In genomic region chr8:94518331-94518730, GRCm38 (mm10) we compare ENCODE assay signal across 21 mouse cellular contexts. TPM values are rescaled to one million over a fixed set of nuclear protein-coding genes. Genes with fewer than 3 reads are reported as not detected.
A peak's percentile ranks its signal among the peaks of the same experiment; 100 is the strongest.
DNase-seq lines count a peak whose midpoint lies in the region; ATAC-seq and TF ChIP-seq lines count a peak whose summit lies in the region.
"Had no signal": no experiment of that assay in that cellular context is flagged by ENCODE, and none has a peak within 500 bp of the region (broad histone marks: within the 10 kb centered on the region; RNA-seq: fewer than 3 reads in every experiment).

No protein-coding gene starts in this region.

- ATAC-seq in stomach, postnatal 0 days (ENCODE audit: low FRiP score, low TSS enrichment), result 0 out of 2 replicates have a peak, but pooled peaks have one; percentile 34
- ATAC-seq in megakaryocyte-erythroid progenitor cell, adult 5-6 weeks (replicated peaks; ENCODE audit: low FRiP score, low TSS enrichment, poor library complexity, severe bottlenecking), result no peak
- ATAC-seq: forebrain, embryonic 13.5 days; forebrain, postnatal 0 days; intestine, embryonic 15.5 days had no signal

- no peaks in the 10 kb centered on the region for H3K27me3 ChIP-seq in stomach, postnatal 0 days (ENCODE audit: control insufficient read depth, insufficient read depth, low read length)
- H3K27me3 ChIP-seq: CH12.LX; forebrain, embryonic 13.5 days; kidney, embryonic 15.5 days had no signal

- no peak for TF ChIP-seq EP300 in stomach, postnatal 0 days (optimal IDR thresholded peaks at IDR 0.05)

- H3K4me3 ChIP-seq in gastrocnemius, adult 2 months, result no peak overlapping the region
- no peak overlapping the region for H3K4me3 ChIP-seq in stomach, postnatal 0 days (ENCODE audit: low read depth, low read length)
- H3K4me3 ChIP-seq: forebrain, embryonic 13.5 days; heart, embryonic 10.5 days; hindbrain, embryonic 12.5 days; intestine, embryonic 15.5 days; kidney, embryonic 15.5 days had no signal

- H3K9ac ChIP-seq in stomach, postnatal 0 days (ENCODE audit: low read length), result no peak overlapping the region
- H3K9ac ChIP-seq: forebrain, embryonic 13.5 days; forebrain, postnatal 0 days; hindbrain, embryonic 12.5 days; intestine, embryonic 15.5 days; kidney, embryonic 15.5 days had no signal

- DNase-seq in adrenal gland, postnatal 14 days, result peak; percentile 45
- no peak for DNase-seq in adrenal gland, adult 8-10 months
- no peak for DNase-seq in gastrocnemius, adult 2 months
- no peak for DNase-seq in gastrocnemius, postnatal 25 days
- peak; percentile 23 for DNase-seq in ZHBTc4 (ENCODE audit: low read depth, low spot score)
- no peak for DNase-seq in stomach, postnatal 0 days (ENCODE audit: low spot score)
- DNase-seq: cerebellum, adult 18-20 months; cerebellum, adult 9-11 months; forebrain, postnatal 0 days; gastrocnemius, postnatal 36 days; heart, adult 18-20 months; heart, postnatal 10 days; heart, postnatal 4 days; kidney, adult 2 months had no signal

- no peak overlapping the region for H3K4me2 ChIP-seq in stomach, postnatal 0 days (replicated peaks; ENCODE audit: low read depth)
- H3K4me2 ChIP-seq: forebrain, embryonic 13.5 days; hindbrain, embryonic 12.5 days; intestine, embryonic 15.5 days; kidney, embryonic 15.5 days had no signal

- peak overlapping the region; percentile 71; the same call in 1 of the 2 replicates for H3K27ac ChIP-seq in gastrocnemius, adult 2 months
- H3K27ac ChIP-seq in stomach, postnatal 0 days (replicated peaks), result no peak overlapping the region
- H3K27ac ChIP-seq: forebrain, embryonic 13.5 days; heart, embryonic 10.5 days; hindbrain, embryonic 12.5 days; intestine, embryonic 15.5 days; kidney, embryonic 15.5 days had no signal

- H3K4me1 ChIP-seq in stomach, postnatal 0 days (replicated peaks; ENCODE audit: control insufficient read depth, insufficient read depth), result no peaks in the 10 kb centered on the region
- H3K4me1 ChIP-seq: forebrain, embryonic 13.5 days; hindbrain, embryonic 12.5 days; intestine, embryonic 15.5 days had no signal

- intact Hi-C loops in gastrocnemius, adult 2 months (cut with DNase I), result no loop called here

- H3K36me3 ChIP-seq in stomach, postnatal 0 days (ENCODE audit: control insufficient read depth, insufficient read depth, low read length), result no peaks in the 10 kb centered on the region
- H3K36me3 ChIP-seq: heart, embryonic 10.5 days; hindbrain, embryonic 12.5 days; intestine, embryonic 15.5 days; kidney, embryonic 15.5 days had no signal

- no peaks in the 10 kb centered on the region for H3K9me3 ChIP-seq in stomach, postnatal 0 days (ENCODE audit: control insufficient read depth, low read length)
- H3K9me3 ChIP-seq: forebrain, embryonic 13.5 days; heart, embryonic 10.5 days; hindbrain, embryonic 12.5 days; intestine, embryonic 15.5 days; kidney, embryonic 15.5 days had no signal

- no peak for TF ChIP-seq CTCF in gastrocnemius, adult 2 months (IDR thresholded peaks at IDR 0.05)
- TF ChIP-seq CTCF in stomach, postnatal 0 days (IDR thresholded peaks at IDR 0.05; ENCODE audit: low read depth), result no peak

- 48% methylated on average over 10 of the region's 10 CpGs for WGBS in stomach, postnatal 0 days

RNA-seq across cellular contexts. Expression of gene Cpne2, which starts 14.5 kb away (rescaled TPM):
- 13.5 and 19.1 TPM in 2 replicates for total RNA-seq in adrenal gland, postnatal 14 days (2021)
- 10 to 100 TPM; 15.9 to 29.0 (median 22.4) TPM for total RNA-seq in adrenal gland, adult 8-10 months (2022)
- total RNA-seq in gastrocnemius, adult 2 months (2021), result 1 to 10 TPM; 4.9 to 6.9 TPM
- 1 to 10 TPM; 5.1 to 9.8 TPM for total RNA-seq in gastrocnemius, postnatal 25 days (2021)
- polyA plus RNA-seq in stomach, postnatal 0 days (2015; fragmentation: Nextera tagmentation; extraction: Ambion mirVana), result 6.2 and 7.9 TPM in 2 replicates
- total RNA-seq in megakaryocyte-erythroid progenitor cell, adult 5-6 weeks (2014; fragmentation: Nextera tagmentation), result 111 and 116 TPM in 2 replicates
- 78.7 and 81.7 TPM in 2 replicates for total RNA-seq in megakaryocyte-erythroid progenitor cell, adult 5-6 weeks (2017)

Comparison
In these comparisons a context has a peak if more than half of its experiments do, and no peak if none do; other contexts are left out.
1. DNase-seq: peak in adrenal gland, postnatal 14 days (single experiment) and ZHBTc4 (single experiment); none in adrenal gland, adult 8-10 months (single experiment), gastrocnemius, adult 2 months (single experiment), gastrocnemius, postnatal 25 days (single experiment) and stomach, postnatal 0 days (single experiment).